Mouse (Mus musculus) lung, embryonic 15.5 days (tissue): ENCODE measurements around the gene Rad9a. TPM values are rescaled to one million over a fixed set of nuclear protein-coding genes. Genes with fewer than 3 reads are reported as not detected.

ENCODE experiments used
- ATAC-seq: fragments of 200-750 bp; cut with Nextera tagmentation; 2 replicates; pipeline ENCODE4 v1.8.0; 2017; ENCODE audit warnings: moderate number of reproducible peaks, borderline replicate concordance; ENCODE audit not compliant: low FRiP score, low TSS enrichment; ENCODE audit errors: extremely low read depth
- H3K27ac ChIP-seq: fragments of 300-500 bp; sonication (generic); 2 replicates; pipeline ENCODE4 v1.5.1; 2015; ENCODE audit warnings: moderate library complexity, mild to moderate bottlenecking, inconsistent platforms
- H3K27me3 ChIP-seq: fragments of 300-500 bp; sonication (generic); 2 replicates; pipeline ENCODE4 v1.6.1; 2015; ENCODE audit warnings: inconsistent platforms
- H3K36me3 ChIP-seq: fragments of 300-500 bp; sonication (generic); 2 replicates; pipeline ENCODE4 v1.6.1; 2015; ENCODE audit warnings: inconsistent platforms
- H3K4me1 ChIP-seq: fragments of 300-500 bp; sonication (generic); 2 replicates; pipeline ENCODE4 v1.6.1; 2015; ENCODE audit warnings: inconsistent platforms
- H3K4me2 ChIP-seq: fragments of 300-500 bp; sonication (generic); 2 replicates; pipeline ENCODE4 v1.6.1; 2015; ENCODE audit warnings: inconsistent platforms, mild to moderate bottlenecking, moderate library complexity
- H3K4me3 ChIP-seq: fragments of 300-500 bp; sonication (generic); 2 replicates; pipeline ENCODE4 v1.5.1; 2015; ENCODE audit warnings: mild to moderate bottlenecking, inconsistent platforms
- H3K9ac ChIP-seq: fragments of 300-500 bp; sonication (generic); 2 replicates; pipeline ENCODE4 v1.6.1; 2015; ENCODE audit warnings: inconsistent platforms
- H3K9me3 ChIP-seq: fragments of 300-500 bp; sonication (generic); 2 replicates; pipeline ENCODE4 v1.6.1; 2016; ENCODE audit warnings: inconsistent platforms
- WGBS: fragments of 180-500 bp; shearing (Covaris S2); methylation state at CpG from one replicate; pipeline ENCODE4 v1.1.7; 2015; 5-methylcytosine and 5-hydroxymethylcytosine counted together
- polyA plus RNA-seq: library from polyadenylated mRNA; unstranded; fragments of >200 nt; fragmentation: Nextera tagmentation; extraction: Ambion mirVana; gene quantifications from 2 replicates; pipeline ENCODE4 v1.2.1, GENCODE M21; 2015

The Rad9a gene
- polyA plus RNA-seq, 1 experiment from 2014 or later = 34.7 TPM

DNA sequence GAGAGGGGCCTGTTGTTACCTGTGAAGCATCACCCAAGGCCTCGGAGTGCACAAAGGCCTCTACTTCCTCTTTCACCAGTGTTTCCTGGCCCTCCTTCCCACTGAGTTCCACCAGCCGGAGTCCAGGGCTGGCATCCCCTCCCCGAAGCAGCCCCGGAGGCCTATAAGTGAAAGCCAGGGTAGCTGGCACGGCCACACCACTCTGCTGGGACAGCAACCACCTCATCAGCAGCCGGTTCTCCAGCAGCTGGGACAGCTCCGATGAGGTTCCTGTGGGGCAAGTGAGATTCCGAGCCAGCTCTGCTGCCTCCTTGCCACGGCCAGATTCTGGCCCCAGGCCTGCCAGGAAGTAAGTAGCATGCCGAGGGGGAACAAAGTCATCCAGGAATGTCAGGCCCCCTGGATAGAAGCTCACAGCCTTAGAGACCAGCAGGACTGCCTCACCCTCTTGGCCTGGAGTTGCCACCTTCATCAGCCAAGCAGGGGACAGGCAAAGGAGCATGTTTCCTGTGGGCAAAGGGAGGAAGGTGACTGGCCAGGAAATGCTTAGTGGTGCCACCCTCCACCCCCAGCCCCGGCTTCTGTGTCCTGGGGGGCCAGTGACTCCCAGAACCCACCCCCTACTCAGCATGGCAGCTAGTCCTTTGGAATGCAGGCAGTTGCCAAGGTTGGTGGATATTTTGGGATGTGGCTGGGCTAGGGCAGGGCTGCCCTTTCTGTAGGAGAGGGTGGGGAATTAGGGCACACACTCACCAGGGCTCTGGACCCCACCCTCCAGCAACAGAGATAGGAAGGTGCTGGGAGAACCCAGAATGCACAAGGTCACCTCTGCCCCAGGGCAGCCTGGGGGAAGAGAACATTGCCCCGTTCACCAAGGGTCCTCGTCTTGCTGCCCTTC is 29.8 kb downstream of the Rad9a start:
- H3K4me1 ChIP-seq = peaks cover 35% of the 10 kb centered on the region
- ATAC-seq = no peak
- no peaks in the 10 kb centered on the region for H3K9me3 ChIP-seq
- WGBS = 35% methylated on average over 13 of the region's 13 CpGs
- H3K27ac ChIP-seq = peak overlapping the region; percentile 41
- H3K36me3 ChIP-seq = no peaks in the 10 kb centered on the region
- H3K4me2 ChIP-seq = no peak overlapping the region
- H3K9ac ChIP-seq = no peak overlapping the region
- no peaks in the 10 kb centered on the region for H3K27me3 ChIP-seq
- no peak overlapping the region for H3K4me3 ChIP-seq

DNA sequence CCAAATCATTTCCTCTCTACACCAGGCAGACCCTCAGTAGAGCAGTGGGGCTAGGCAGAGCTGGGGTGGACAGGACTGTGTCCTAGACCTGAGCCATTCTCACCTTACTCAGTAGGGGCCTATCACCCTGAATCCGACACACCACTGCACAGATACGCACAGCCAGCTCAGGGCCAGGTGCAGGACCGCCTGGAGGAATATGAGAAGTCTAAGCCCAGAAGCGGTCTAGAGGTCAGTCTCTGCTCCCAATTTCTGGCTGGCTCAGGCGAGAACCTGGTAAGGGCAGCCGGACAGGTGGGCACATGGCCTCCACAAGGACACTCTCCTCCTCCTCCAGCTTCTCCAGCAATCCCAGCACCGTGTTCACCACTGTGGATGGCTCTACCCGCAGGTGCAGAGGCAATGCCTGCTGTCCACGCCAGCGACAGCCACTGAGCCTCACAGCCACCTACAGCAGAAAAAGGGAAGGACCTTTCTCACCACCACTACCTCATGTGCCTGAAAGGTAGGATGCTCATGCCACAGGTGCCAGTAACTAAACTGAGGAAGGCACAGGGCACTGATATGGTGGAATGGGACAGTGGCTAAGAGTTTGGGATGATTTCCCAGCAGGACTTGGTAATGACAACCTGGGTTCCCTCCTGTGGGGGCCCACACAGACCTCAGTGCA is 30.6 kb downstream of the Rad9a start:
- H3K9ac ChIP-seq = no peak overlapping the region
- no peaks in the 10 kb centered on the region for H3K36me3 ChIP-seq
- H3K4me1 ChIP-seq = peaks cover 34% of the 10 kb centered on the region
- H3K9me3 ChIP-seq = no peaks in the 10 kb centered on the region
- no peaks in the 10 kb centered on the region for H3K27me3 ChIP-seq
- H3K27ac ChIP-seq = peak overlapping the region; percentile 41; the same call in 1 of the 2 replicates
- no peak for ATAC-seq
- H3K4me3 ChIP-seq = no peak overlapping the region
- 88% methylated on average over 10 of the region's 10 CpGs for WGBS
- H3K4me2 ChIP-seq = no peak overlapping the region

DNA sequence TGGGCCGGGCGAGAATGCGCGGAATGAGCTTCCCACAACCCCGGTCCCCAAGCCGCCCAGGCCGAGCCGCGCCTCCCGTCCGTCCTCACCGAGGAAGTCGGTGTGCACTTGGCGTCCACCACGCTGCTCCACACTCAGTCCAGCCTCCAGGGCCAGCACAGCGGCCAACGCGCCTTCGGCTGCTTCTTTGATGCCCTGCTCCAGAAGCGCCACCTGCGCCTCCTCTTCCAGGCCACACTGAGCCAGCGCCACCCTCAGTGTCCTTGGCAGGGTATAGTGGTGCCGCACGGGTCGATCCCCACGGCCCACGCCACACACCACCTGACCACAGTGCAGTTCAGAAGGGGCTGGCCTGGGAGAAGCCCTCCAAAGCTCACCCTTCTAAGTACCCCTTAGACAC is 31.7 kb downstream of the Rad9a start:
- peak; percentile 58 for ATAC-seq
- Histone ChIP-seq H3K9me3 (no peaks in the 10 kb centered on the region), H3K4me1 (peaks cover 24% of the 10 kb centered on the region), H3K9ac (peak overlapping the region; percentile 71), H3K36me3 (no peaks in the 10 kb centered on the region), H3K4me2 (peak overlapping the region; percentile 85), H3K27ac (peak overlapping the region; percentile 86), H3K27me3 (no peaks in the 10 kb centered on the region), H3K4me3 (peak overlapping the region; percentile 46)
- WGBS = 10% methylated on average over 27 of the region's 27 CpGs

DNA sequence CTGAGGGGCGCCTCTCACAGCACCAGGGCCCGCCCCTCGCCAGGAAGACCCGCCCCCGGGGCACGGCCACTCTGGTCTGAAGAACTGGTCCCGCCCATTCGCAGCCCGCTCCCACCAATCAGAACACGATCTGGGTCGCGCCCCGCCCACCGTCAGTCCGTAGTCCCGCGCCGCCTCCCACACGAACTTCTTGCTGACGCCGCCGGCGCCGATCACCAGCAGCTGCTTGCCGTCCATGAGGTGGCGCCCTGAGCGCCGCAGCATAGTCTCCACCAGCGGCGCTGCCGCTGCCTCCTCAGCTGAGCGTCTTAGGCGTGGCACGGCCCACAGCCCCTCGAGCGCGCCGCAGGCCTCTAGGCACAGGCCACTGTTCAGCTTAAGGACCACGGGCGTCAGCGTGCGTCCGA is 32.1 kb downstream of the Rad9a start:
- H3K4me1 ChIP-seq = peaks cover 24% of the 10 kb centered on the region
- H3K4me2 ChIP-seq = peak overlapping the region; percentile 85

DNA sequence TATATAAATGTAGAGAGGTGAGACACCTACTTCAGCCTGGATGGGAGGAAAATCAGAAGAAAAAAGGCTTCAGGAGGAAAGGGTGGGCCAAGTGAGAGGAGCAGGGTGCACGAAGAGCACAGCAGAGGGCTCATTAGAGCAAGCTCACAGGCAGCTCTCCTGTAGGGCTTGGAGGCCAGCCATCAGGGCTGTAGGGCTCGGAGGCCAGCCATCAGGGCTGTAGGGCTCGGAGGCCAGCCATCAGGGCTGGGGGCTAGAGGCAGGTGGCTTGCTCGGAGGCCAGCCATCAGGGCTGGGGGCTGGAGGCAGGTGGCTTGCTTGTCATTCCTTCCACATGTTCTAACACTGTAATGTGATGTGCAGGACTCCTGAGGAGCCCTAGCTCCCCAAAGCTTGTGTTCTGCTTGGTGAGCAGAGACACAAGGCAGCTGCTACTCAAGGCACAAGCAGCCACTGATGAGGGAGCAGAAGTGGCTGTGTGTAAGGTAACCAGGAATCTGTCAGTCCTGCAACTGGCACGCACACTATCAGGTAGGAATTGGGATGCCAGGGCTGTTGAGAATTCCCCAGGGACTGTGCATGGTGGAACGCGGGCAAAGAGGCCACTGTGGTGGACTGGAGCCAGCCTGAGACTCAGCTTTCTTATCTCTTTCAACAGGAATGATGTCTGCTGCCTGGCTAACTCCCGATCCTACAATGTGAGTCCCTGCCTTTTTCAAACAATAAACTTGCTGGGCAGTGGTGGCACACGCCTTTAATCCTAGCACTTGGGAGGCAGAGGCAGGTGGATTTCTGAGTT is 34.6 kb downstream of the Rad9a start:
- WGBS = 67% methylated on average over 9 of the region's 9 CpGs
- H3K4me1 ChIP-seq = peaks cover 37% of the 10 kb centered on the region
- peaks cover 1% of the 10 kb centered on the region for H3K36me3 ChIP-seq
- no peaks in the 10 kb centered on the region for H3K27me3 ChIP-seq
- no peak for ATAC-seq
- no peak overlapping the region for H3K27ac ChIP-seq
- H3K9ac ChIP-seq = no peak overlapping the region
- no peaks in the 10 kb centered on the region for H3K9me3 ChIP-seq
- H3K4me3 ChIP-seq = no peak overlapping the region
- H3K4me2 ChIP-seq = no peak overlapping the region

More for the DNA sequence above, 32.1 kb downstream of the Rad9a start:
- WGBS = 0% methylated on average over 41 of the region's 43 CpGs
- Histone ChIP-seq H3K9ac (peak overlapping the region; percentile 71), H3K4me3 (peak overlapping the region; percentile 46), H3K36me3 (no peaks in the 10 kb centered on the region), H3K27ac (peak overlapping the region; percentile 86), H3K27me3 (no peaks in the 10 kb centered on the region), H3K9me3 (no peaks in the 10 kb centered on the region)
- ATAC-seq = peak; percentile 96

DNA sequence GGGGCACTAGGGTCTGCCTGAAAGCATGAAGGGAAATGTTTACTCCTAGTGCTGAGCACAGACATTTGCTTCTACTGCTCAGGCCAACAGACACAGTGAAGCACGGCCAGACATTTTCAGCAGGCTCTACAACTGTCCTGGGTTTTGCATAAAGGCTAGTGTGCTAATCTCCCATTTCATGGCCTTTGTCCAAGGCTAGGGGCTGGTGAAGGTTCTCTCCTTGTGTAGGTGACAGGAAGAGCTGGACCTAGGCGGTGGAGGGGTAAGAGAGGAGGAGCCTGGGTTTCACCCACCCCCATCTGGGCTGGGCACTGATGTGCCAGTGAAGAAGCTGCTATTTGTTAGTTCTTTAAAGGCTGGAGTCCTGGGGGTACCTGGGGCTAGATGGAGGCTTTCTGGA is 36.7 kb downstream of the Rad9a start:
- H3K4me3 ChIP-seq = no peak overlapping the region
- H3K9me3 ChIP-seq = no peaks in the 10 kb centered on the region
- no peak overlapping the region for H3K4me2 ChIP-seq
- WGBS = 60% methylated on average over 2 of the region's 2 CpGs
- no peak overlapping the region for H3K27ac ChIP-seq
- H3K4me1 ChIP-seq = peaks cover 20% of the 10 kb centered on the region
- ATAC-seq = no peak
- H3K36me3 ChIP-seq = peaks cover 19% of the 10 kb centered on the region
- no peaks in the 10 kb centered on the region for H3K27me3 ChIP-seq
- no peak overlapping the region for H3K9ac ChIP-seq

DNA sequence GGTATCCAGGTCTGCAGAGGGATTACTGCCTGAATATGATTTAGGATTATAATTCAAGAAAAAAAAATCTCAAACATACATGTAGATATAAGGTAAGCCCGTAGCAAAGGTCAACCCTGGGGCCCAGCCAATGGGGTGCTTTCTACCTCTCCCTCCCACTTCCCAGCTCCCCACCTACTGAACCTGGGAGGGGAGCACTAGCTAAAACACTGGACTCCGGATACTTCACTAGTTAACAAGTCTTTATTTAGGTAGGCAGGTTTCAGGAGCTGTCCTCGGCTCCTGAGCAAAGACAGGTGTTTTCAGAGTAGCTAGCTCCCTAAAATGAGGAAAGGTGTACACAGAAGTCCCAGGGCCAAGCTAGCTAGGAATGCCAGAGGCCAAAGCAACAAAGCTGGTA is 37.4 kb downstream of the Rad9a start:
- Histone ChIP-seq H3K36me3 (peaks cover 25% of the 10 kb centered on the region), H3K27me3 (no peaks in the 10 kb centered on the region), H3K9ac (no peak overlapping the region), H3K4me3 (no peak overlapping the region), H3K27ac (no peak overlapping the region), H3K4me1 (peaks cover 18% of the 10 kb centered on the region), H3K9me3 (no peaks in the 10 kb centered on the region), H3K4me2 (no peak overlapping the region)
- no peak for ATAC-seq
- 75% methylated on average over 3 of the region's 3 CpGs for whole genome bisulfite sequencing

DNA sequence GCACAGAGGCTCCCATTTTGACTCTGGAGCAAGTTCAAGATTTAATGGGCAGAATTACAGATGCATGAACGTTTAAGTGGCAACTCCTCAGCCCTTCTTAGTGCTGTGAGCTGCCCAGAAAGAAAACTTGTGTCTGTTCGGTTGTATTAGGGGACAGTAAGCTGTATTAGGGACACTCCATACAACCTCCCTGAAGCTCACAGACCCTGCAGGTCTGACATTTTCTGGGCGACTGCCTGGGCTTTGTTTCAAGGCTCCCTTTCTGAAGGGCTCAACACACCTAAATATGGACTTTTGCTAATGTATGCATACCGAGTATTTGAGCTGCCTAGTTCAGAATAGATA is 37.9 kb downstream of the Rad9a start:
- Histone ChIP-seq H3K36me3 (peaks cover 31% of the 10 kb centered on the region), H3K4me2 (peak overlapping the region; percentile 88), H3K27me3 (no peaks in the 10 kb centered on the region), H3K4me1 (peaks cover 18% of the 10 kb centered on the region), H3K9me3 (no peaks in the 10 kb centered on the region), H3K9ac (peak overlapping the region; percentile 70), H3K27ac (peak overlapping the region; percentile 55), H3K4me3 (peak overlapping the region; percentile 72)
- no peak; the same call in 1 of the 2 replicates for ATAC-seq
- 27% methylated on average over 4 of the region's 4 CpGs for WGBS

DNA sequence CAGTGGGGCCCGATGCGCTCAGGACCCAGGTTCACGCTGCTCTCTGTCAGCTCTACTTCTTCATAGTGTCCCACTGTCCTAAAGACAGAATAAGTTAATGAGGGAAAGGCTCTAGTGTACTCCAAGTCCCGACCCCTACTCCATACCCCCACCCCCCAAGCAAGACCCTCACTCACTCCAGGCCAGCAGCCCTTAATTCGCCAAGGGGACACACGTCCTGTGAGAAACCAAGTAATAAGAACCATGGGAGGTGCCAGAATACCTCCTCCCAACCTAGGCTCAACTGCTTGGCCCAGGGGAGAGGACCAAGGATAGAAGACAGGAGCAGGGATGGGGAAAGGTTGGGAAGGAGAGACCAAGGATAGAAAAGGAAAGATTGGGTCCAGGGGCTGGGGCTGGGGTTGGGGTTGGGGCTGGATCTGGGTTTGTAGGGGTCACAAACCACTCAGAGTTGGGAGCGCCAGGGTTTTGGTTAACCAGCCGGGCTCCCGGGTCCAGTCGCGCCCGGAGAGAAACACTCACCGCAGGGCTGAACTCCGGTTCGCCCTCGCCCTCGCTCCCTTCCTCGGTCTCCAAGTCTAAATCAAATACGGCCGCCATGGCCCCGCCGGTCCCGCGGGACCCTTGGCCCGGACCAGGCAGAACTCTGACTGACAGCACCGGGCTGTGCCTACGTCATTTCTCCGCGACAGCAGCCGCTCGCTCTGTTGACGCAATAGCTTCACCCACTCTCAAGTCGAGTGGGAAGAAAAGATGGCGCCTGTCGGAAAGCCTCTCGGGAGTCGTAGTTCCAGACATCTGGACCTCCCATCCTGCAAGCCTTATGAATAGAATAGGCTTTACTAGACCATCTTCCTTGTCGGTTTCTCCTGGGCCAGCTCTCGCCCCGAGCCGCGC is 38.6 kb downstream of the Rad9a start, which contains the start of gene Rps6kb2:
Gene Rps6kb2 (minus strand): TSS at position 709 of the 897 bp plus-strand sequence.
- Histone ChIP-seq H3K9ac (peak within 1 kb of the TSS; percentile 70), H3K27ac (peak within 1 kb of the TSS; percentile 55), H3K4me1 (peaks cover 18% of the 10 kb centered on the region), H3K9me3 (no peaks in the 10 kb centered on the region), H3K4me2 (peak within 1 kb of the TSS; percentile 88), H3K4me3 (peak within 1 kb of the TSS; percentile 72), H3K27me3 (no peaks in the 10 kb centered on the region), H3K36me3 (peaks cover 37% of the 10 kb centered on the region)
- peak; percentile 82 for ATAC-seq
- WGBS = 5% methylated on average over 42 of the region's 42 CpGs

DNA sequence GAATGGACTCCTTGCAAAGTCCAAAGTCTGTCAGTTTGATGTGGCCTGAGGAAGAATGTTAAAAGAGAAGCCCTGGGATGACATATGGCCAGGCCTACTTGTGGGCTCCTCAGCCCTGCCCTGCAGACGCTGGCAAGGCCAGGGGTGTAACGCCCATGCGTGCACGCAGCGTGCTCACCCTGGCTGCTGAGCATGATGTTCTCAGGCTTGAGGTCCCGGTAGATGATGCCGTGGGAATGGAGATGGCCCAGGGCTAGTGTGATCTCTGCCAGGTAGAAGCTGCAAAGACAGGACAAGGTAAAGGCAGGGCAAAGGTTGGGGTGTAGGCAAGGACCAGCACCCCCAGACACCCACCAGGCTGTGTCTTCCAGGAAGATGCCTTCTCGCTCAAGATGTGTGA is 42.4 kb downstream of the Rad9a start:
- peaks cover 18% of the 10 kb centered on the region for H3K4me1 ChIP-seq
- H3K9me3 ChIP-seq = no peaks in the 10 kb centered on the region
- WGBS = 94% methylated on average over 8 of the region's 8 CpGs
- no peaks in the 10 kb centered on the region for H3K27me3 ChIP-seq
- H3K4me3 ChIP-seq = no peak overlapping the region
- ATAC-seq = no peak
- no peak overlapping the region for H3K4me2 ChIP-seq
- H3K36me3 ChIP-seq = peaks cover 50% of the 10 kb centered on the region
- H3K9ac ChIP-seq = no peak overlapping the region
- H3K27ac ChIP-seq = no peak overlapping the region

DNA sequence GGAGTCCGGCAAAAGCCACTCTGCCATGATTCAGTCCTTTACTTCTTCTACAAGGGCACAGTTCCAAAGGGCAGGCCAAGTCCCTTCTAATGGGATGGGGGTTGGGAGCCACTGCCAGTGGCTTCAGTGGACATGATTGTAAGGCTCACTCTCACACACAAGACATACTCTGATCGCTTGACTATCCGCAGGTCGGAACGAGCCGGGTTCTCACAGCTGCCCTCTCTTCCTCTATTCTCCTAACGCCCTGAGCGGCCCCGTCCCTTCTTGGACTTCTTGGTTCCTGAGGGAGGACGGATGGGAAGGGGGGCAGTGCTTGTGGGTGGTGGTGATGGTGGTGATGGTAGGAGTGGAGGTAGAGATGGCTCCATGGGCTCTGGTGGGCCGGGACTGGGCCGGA is 44.7 kb downstream of the Rad9a start:
- no peak for ATAC-seq
- H3K36me3 ChIP-seq = peaks cover 56% of the 10 kb centered on the region
- no peak overlapping the region for H3K4me3 ChIP-seq
- 86% methylated on average over 12 of the region's 12 CpGs for WGBS
- H3K27ac ChIP-seq = no peak overlapping the region
- no peaks in the 10 kb centered on the region for H3K9me3 ChIP-seq
- no peaks in the 10 kb centered on the region for H3K27me3 ChIP-seq
- no peak overlapping the region for H3K9ac ChIP-seq
- peaks cover 1% of the 10 kb centered on the region; the same call in 1 of the 2 replicates for H3K4me1 ChIP-seq
- H3K4me2 ChIP-seq = no peak overlapping the region
